Mouse (Mus musculus) hindbrain, embryonic 16.5 days (tissue): ENCODE data around the gene Rora. TPM values are rescaled to one million over a fixed set of nuclear protein-coding genes. Genes with fewer than 3 reads are reported as not detected.

Source experiments
- ATAC-seq: fragments of 200-750 bp; cut with Nextera tagmentation; 2 replicates; pipeline ENCODE4 v1.8.0; 2017; ENCODE audit warnings: moderate TSS enrichment, moderate library complexity
- H3K27ac ChIP-seq: fragments of 300-500 bp; sonication (generic); 2 replicates; pipeline ENCODE4 v1.5.1; 2014; ENCODE audit warnings: low read depth, mild to moderate bottlenecking, control low read depth, low read length, moderate library complexity
- H3K27me3 ChIP-seq: fragments of 300-500 bp; sonication (generic); replicated peaks from 2 replicates; pipeline ENCODE4 v1.6.1; 2014; ENCODE audit warnings: low read length; ENCODE audit not compliant: control insufficient read depth, insufficient read depth
- H3K36me3 ChIP-seq: fragments of 300-500 bp; sonication (generic); 2 replicates; pipeline ENCODE4 v1.6.1; 2014; ENCODE audit warnings: mild to moderate bottlenecking, low read length, moderate library complexity, mixed read lengths; ENCODE audit not compliant: control insufficient read depth, insufficient read depth
- H3K4me1 ChIP-seq: fragments of 300-500 bp; sonication (generic); 2 replicates; pipeline ENCODE4 v1.6.1; 2014; ENCODE audit warnings: low read depth, low read length; ENCODE audit not compliant: control insufficient read depth, insufficient read depth
- H3K4me2 ChIP-seq: fragments of 300-500 bp; sonication (generic); 2 replicates; pipeline ENCODE4 v1.6.1; 2014; ENCODE audit warnings: mild to moderate bottlenecking, low read length, control low read depth, moderate library complexity
- H3K4me3 ChIP-seq: fragments of 300-500 bp; sonication (generic); 2 replicates; pipeline ENCODE4 v1.5.1; 2014; ENCODE audit warnings: mild to moderate bottlenecking, low read length, control low read depth, moderate library complexity
- H3K9ac ChIP-seq: fragments of 300-500 bp; sonication (generic); 2 replicates; pipeline ENCODE4 v1.6.1; 2014; ENCODE audit warnings: low read depth, mild to moderate bottlenecking, control low read depth, low read length, moderate library complexity
- H3K9me3 ChIP-seq: fragments of 300-500 bp; sonication (generic); 2 replicates; pipeline ENCODE4 v1.6.1; 2014; ENCODE audit warnings: mild to moderate bottlenecking, low read length, moderate library complexity; ENCODE audit not compliant: control insufficient read depth
- WGBS: fragments of 180-500 bp; shearing (Covaris S2); extraction: QIAGEN DNeasy Blood & Tissue Kit; methylation state at CpG from one replicate; pipeline ENCODE4 v1.1.7; 2014; 5-methylcytosine and 5-hydroxymethylcytosine counted together
- polyA plus RNA-seq: library from polyadenylated mRNA; unstranded; fragments of >200 nt; fragmentation: Nextera tagmentation; extraction: Ambion mirVana; gene quantifications from 2 replicates; pipeline ENCODE4 v1.2.1, GENCODE M21; 2015

Rora gene
- polyA plus RNA-seq, 1 experiment from 2014 or later = 38.3 TPM

- no peak for ATAC-seq
- Histone ChIP-seq H3K9me3 (no peaks in the 10 kb centered on the region), H3K36me3 (no peaks in the 10 kb centered on the region), H3K4me1 (peaks cover 3% of the 10 kb centered on the region; the same call in 1 of the 2 replicates), H3K4me3 (no peak overlapping the region), H3K27me3 (no peaks in the 10 kb centered on the region), H3K27ac (no peak overlapping the region), H3K9ac (no peak overlapping the region), H3K4me2 (no peak overlapping the region)
- 77% methylated on average over 5 of the region's 5 CpGs for WGBS
These were observed 456.7 kb downstream of the Rora start for GRCm38 (mm10) chr9:69110301-69110674.

GRCm38 (mm10) chr9:69110706-69111105 lies 457.1 kb downstream of the Rora start:
- no peak overlapping the region for H3K9ac ChIP-seq
- H3K4me1 ChIP-seq = peaks cover 3% of the 10 kb centered on the region; the same call in 1 of the 2 replicates
- no peak for ATAC-seq
- no peaks in the 10 kb centered on the region for H3K36me3 ChIP-seq
- H3K27ac ChIP-seq = no peak overlapping the region
- no peak overlapping the region for H3K4me2 ChIP-seq
- H3K4me3 ChIP-seq = no peak overlapping the region
- no peaks in the 10 kb centered on the region for H3K27me3 ChIP-seq
- WGBS = 80% methylated on average over 6 of the region's 6 CpGs
- no peaks in the 10 kb centered on the region for H3K9me3 ChIP-seq

- H3K4me1 ChIP-seq = peaks cover 3% of the 10 kb centered on the region; the same call in 1 of the 2 replicates
- no peaks in the 10 kb centered on the region for H3K9me3 ChIP-seq
- H3K27ac ChIP-seq = no peak overlapping the region
- 88% methylated on average over 6 of the region's 6 CpGs for WGBS
- H3K4me3 ChIP-seq = no peak overlapping the region
- no peaks in the 10 kb centered on the region for H3K27me3 ChIP-seq
- H3K9ac ChIP-seq = no peak overlapping the region
- ATAC-seq = no peak
- no peak overlapping the region for H3K4me2 ChIP-seq
- no peaks in the 10 kb centered on the region for H3K36me3 ChIP-seq
These were observed 458.0 kb downstream of the Rora start for GRCm38 (mm10) chr9:69111539-69111938.

GRCm38 (mm10) chr9:69114429-69114984 lies 460.9 kb downstream of the Rora start:
- Histone ChIP-seq H3K27ac (no peak overlapping the region), H3K4me1 (peaks cover 3% of the 10 kb centered on the region; the same call in 1 of the 2 replicates), H3K27me3 (no peaks in the 10 kb centered on the region), H3K4me2 (no peak overlapping the region), H3K36me3 (no peaks in the 10 kb centered on the region), H3K9ac (no peak overlapping the region), H3K9me3 (no peaks in the 10 kb centered on the region), H3K4me3 (no peak overlapping the region)
- peak; percentile 27; the same call in 1 of the 2 replicates for ATAC-seq
- WGBS = 23% methylated on average over 9 of the region's 9 CpGs

GRCm38 (mm10) chr9:69116740-69117139 lies 463.2 kb downstream of the Rora start:
- Histone ChIP-seq H3K9ac (no peak overlapping the region), H3K9me3 (no peaks in the 10 kb centered on the region), H3K4me2 (no peak overlapping the region), H3K27me3 (no peaks in the 10 kb centered on the region), H3K4me3 (no peak overlapping the region), H3K27ac (no peak overlapping the region), H3K4me1 (peaks cover 3% of the 10 kb centered on the region; the same call in 1 of the 2 replicates), H3K36me3 (no peaks in the 10 kb centered on the region)
- WGBS = 67% methylated on average over 2 of the region's 2 CpGs
- ATAC-seq = no peak

- Histone ChIP-seq H3K9ac (no peak overlapping the region), H3K4me2 (no peak overlapping the region), H3K4me1 (peaks cover 4% of the 10 kb centered on the region), H3K36me3 (no peaks in the 10 kb centered on the region), H3K4me3 (no peak overlapping the region), H3K27ac (no peak overlapping the region), H3K27me3 (no peaks in the 10 kb centered on the region), H3K9me3 (no peaks in the 10 kb centered on the region)
- ATAC-seq = no peak
- 32% methylated on average over 12 of the region's 12 CpGs for WGBS
These were observed 467.6 kb downstream of the Rora start for GRCm38 (mm10) chr9:69121117-69121740.

- 11% methylated on average over 22 of the region's 22 CpGs for WGBS
- H3K27me3 ChIP-seq = no peaks in the 10 kb centered on the region
- H3K4me2 ChIP-seq = peak overlapping the region; percentile 58
- ATAC-seq = no peak
- no peaks in the 10 kb centered on the region for H3K9me3 ChIP-seq
- no peaks in the 10 kb centered on the region for H3K36me3 ChIP-seq
- H3K4me3 ChIP-seq = peak overlapping the region; percentile 25
- H3K27ac ChIP-seq = no peak overlapping the region
- 0 out of 2 replicates have a peak overlapping the region, but pooled peaks have one; percentile 35 for H3K9ac ChIP-seq
- peaks cover 4% of the 10 kb centered on the region for H3K4me1 ChIP-seq
These were observed 471.6 kb downstream of the Rora start for GRCm38 (mm10) chr9:69125011-69125786.

GRCm38 (mm10) chr9:69125787-69126161 lies 472.2 kb downstream of the Rora start:
- ATAC-seq = no peak
- Histone ChIP-seq H3K27ac (no peak overlapping the region), H3K36me3 (no peaks in the 10 kb centered on the region), H3K4me3 (peak overlapping the region; percentile 25), H3K9ac (no peak overlapping the region), H3K9me3 (no peaks in the 10 kb centered on the region), H3K4me2 (peak overlapping the region; percentile 58), H3K4me1 (peaks cover 4% of the 10 kb centered on the region), H3K27me3 (no peaks in the 10 kb centered on the region)
- 42% methylated on average over 7 of the region's 7 CpGs for WGBS

GRCm38 (mm10) chr9:69126595-69126994 lies 473.0 kb downstream of the Rora start:
- Histone ChIP-seq H3K4me3 (no peak overlapping the region), H3K27me3 (no peaks in the 10 kb centered on the region), H3K9ac (no peak overlapping the region), H3K36me3 (no peaks in the 10 kb centered on the region), H3K4me2 (no peak overlapping the region), H3K27ac (no peak overlapping the region), H3K9me3 (no peaks in the 10 kb centered on the region), H3K4me1 (peaks cover 4% of the 10 kb centered on the region)
- no peak for ATAC-seq
- WGBS = 72% methylated on average over 2 of the region's 2 CpGs
